Mouse (Mus musculus) gastrocnemius, postnatal 25 days (tissue): Measurements from ENCODE around the gene Sftpa1. TPM values are rescaled to one million over a fixed set of nuclear protein-coding genes. Genes with fewer than 3 reads are reported as not detected.

Source experiments
- DNase-seq: peaks from one replicate; pipeline ENCODE4 v3.0.0; 2022
- long read RNA-seq, 2 experiments: library from polyadenylated mRNA; stranded (forward); transcript quantifications; one replicate each; pipeline ENCODE4 v2.0.0; 2021
- total RNA-seq, 2 experiments: library from RNA; stranded (reverse); gene quantifications; 1 replicate in 1 of 2; 2 replicates in 1 of 2; pipeline ENCODE4 v1.2.3; 2021

Sftpa1 gene
- total RNA-seq, result not detected
- long read RNA-seq, experiment 1, result 0 reads
- long read RNA-seq, experiment 2, result 0 reads

DNA sequence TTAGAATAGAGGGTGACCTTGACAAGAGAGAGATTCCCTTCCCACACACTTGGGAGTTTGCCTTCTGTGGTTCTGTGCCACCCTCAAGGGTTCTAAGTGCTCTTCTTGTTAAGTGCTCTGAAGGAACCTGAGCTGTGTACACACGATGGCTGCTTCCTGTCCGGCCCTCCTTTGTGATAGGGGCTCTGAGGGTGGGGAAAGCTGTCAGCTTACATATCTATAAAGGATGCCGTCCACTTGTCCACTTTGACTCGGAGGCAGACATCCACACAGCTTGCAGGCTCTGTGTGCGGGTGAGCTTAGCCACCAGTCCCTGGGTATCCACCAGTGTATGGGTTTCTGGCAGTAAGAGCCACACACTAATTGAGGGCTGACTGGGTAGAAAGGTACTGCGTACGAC lies at the start of gene Sftpa1:
Gene Sftpa1, plus strand, starts transcription at position 243 of the 400 bp plus-strand sequence.
- no peak for DNase-seq

DNA sequence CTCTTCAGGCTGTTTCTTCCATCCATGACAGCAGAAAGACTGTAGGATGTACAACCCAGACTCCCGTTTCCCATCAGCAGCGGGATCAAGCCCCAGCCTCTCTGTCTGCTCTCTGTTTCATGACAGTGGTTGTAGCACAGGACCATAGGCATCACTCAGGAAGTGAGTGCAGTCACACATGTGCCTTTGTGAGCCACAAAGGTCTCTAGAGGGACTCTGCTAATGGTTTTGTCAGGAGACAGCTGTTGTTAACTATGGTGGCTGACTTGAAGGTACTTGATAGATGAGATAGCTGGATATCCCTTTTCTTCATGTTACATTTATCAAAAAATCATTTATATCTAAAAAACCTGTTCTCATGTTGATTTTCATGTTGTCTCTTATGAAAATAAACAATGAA lies 49.2 kb upstream of the Sftpa1 start:
- no peak for DNase-seq

DNA sequence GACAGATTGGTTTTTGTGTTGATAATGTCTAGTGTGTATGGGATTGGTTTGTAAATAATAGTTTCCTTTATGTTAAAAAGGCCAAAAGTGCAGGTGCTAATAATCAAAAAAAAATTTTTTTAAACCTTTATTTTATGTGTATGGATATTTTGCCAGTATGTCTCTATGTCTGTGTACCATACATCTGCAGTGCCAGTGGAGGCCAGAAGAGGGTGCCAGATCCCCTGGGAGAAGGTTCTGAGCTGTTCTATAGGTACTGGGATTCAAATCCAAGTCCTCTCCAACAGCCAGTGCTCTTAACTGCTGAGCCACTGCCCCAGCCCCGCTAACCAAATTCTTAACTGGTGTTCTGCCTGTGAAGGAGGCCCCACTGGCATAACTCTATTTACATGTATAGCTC lies 44.1 kb upstream of the Sftpa1 start:
- DNase-seq, result no peak

DNA sequence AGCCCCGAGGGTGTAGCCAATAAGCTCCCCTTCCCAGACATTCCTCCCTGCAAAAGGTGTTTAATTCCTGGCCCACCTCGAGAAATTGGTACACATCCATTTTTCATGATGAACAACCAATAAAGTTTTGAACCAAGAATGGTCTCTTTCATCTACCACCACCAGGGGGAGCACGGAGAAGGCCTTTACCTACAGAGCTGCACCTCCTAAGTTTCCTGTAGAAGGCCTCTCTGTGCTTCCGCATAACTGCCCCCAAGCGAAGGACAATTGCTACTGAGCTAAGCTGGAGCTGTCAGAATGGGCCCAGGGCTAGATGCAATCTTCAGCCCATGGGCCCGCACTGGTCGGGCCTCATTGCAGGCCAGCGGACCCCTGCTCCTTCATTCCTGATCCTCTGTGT lies 40.8 kb upstream of the Sftpa1 start:
- no peak for DNase-seq

DNA sequence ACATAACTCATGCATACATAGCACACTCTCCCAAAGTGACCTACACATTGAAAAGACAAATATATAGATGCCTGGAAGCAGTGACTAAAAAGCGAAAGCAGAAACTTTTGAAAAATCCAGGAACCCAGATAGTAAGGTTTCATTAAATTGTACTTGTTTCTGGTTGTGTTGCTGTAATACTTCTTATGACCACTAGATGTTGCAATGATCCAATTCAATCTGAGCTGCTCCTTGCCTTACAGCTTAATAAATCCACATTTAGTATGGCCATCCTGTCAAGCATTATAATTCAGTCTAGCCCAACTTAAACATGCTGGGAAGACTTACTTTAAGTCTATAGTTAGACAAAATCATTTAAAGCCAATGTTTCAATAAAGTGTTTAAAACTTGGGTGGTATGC lies 37.5 kb upstream of the Sftpa1 start:
- DNase-seq, result no peak

DNA sequence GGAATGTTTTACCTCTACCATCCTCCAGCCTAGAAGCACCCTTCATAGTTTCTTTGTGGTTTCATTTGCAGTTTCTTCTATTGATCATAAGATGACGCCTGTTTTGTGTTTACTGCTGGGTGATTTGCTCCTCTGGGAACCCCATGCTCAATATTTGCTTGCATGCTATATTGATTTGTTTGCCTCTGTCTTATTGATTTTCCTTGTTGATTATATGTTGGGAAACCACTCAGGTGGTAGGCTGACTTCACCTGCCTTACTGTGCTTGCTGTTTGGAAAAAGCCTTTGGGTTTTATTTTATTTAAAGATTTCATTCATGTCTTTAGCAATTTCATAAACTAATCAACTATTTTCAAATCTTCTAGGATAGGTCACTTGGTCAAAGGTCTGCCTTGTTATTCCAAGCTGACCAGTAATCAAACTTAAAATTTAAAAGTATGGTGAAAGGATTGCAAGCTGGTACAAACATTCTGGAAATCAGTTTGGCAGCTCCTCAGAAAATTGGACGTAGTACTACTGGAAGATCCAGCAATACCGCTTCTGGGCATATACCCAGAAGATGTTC lies 35.2 kb upstream of the Sftpa1 start:
- DNase-seq, result no peak

DNA sequence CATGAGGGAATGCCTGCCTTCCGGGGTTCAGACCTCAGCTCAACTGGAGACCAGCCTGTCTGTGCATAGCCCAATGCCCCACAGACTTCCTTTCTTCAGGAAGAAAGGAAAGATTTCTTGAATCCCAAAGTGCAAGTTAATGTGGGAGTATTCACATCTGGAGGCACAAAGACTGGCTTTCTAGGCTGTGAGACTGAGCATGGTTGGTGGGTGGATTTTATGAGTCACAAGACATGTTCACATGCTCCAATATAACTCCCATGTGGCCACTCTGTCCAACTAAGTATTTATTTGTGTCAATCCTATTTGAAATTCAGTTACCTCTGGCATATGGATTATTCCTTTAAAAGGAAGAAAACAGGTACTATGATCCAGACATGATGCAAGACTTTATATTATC lies 32.9 kb upstream of the Sftpa1 start:
- DNase-seq, result no peak

DNA sequence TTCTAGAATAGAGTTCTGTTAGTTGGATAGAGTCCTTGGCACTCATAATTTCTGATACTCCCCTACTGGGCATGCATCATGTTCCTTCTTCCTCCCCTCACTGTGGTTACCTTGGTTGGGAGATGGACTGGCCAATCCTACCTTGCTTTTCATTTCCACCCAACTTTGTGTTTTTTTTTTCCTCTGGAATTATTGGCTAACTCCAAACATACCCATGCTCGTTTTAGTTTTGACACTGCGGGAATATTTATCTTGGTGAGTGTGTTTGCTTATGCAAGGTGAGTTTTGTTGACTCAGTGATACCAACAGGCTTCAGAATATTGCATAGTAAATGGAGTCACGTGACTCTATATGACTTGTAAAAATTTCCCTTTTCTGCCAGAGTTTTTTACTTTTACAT lies 30.9 kb upstream of the Sftpa1 start:
- no peak for DNase-seq

DNA sequence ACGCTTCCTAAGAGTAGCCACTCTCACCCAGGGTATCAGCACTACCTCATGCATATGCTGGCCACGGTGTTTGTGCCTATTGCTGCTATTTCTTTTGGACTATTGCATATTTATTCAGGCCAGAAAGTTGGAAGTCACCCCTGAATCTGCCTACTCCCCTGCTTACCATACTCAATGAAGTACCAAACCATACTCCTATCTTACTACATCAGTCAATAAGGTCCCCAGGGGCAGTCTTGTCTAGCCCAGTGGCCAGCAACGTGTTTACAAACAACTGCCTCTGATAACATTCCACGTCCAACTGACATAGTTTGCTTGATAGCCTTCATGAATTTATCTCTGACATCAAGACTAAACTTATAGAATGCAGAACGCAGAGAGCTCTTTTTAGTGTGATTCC lies 30.3 kb upstream of the Sftpa1 start:
- no peak for DNase-seq

DNA sequence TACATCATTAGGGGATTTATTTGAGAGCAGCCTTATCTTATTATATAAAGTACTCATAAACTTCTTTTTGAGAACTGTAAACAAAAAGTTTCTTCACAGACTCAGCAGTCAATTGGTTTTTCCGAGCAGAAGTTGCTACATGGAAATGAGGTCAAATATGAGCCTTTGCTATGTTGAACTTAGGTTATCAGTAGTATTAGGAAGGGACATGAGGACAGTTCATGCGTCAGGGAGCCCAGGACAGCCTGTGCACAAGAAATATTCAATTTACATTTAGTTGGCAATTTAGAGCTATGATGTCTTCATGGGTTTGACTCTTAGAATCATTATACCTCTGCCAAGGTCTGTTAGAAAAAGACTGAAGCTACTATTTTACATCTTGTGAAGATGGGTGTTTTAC lies 29.3 kb upstream of the Sftpa1 start:
- DNase-seq, result no peak

DNA sequence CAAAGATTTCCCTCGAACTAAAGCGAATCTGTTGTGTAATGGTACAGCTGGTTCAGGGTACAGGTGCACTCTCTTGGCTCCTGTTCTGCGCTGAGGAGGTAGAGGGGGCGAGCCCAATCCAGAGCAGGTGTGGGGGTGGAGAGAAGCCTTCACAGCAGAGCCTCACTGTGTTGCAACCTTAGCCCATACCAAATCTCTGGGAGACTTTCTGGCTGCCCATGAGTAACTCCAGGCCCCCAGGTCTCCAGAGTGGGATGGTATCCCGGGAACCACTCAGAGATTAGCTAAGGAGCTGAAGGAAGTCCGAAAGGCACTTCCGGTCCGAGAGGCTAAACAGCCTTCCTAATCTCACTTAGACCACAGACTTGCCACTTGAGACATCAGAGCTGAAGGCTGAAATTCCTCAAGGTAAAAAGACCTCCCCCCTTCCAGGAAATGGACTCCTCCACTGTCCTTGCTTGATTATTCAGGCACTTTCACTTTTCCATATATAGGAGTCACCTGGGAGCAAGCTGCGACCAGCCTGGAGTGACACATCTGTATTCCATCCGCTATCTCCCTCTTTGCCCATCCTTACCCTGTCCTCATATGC lies 26.6 kb upstream of the Sftpa1 start, which contains the start of gene Mat1a:
Gene Mat1a, plus strand, starts transcription at position 183 of the 592 bp plus-strand sequence.
- DNase-seq, result no peak

DNA sequence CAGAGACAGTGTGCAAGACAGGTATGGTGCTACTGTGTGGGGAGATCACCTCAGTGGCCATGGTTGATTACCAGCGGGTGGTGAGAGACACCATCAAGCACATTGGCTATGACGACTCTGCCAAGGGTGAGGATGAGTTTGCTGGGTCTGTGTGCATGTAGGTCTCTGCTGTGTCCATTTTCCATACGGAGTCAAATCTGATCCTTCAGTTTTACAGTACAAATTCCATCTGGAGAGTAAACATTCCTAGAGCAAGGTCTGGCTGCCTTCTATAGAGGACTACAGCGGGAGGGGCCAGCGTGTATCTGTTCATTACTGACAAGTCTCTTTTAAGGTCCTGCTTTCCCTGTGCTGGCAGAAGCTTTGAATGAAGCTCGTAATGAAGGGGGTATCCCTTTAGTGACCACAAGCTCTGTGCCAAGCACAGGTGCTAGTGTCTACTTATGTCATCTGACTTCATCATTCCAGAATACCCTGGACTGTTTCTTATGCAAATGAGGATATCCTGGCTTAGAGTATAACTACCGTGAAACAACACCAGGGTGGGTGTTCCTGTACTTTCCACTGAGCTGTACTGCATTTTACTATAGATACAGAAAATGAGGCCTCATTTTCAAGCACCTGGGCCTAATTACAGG lies 20.4 kb upstream of the Sftpa1 start:
- no peak for DNase-seq

DNA sequence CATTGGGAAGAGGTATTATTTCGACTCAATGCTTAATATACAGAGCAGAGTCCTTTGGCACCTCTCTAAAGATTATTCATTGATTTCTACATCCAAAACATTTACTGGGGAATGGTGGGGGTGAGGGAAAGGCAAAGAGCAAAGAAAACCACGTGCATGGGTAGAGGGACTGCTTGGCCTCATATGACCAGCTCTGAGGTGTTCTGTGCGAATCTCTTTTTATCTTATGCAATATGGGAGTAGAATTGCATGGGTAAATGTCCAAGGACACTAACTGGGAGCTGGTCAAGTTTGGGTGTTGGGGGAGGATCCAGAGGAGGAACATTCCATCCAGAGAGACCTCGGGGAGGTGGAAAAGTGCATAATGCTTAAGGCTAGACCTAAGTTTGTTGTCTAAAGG lies 18.6 kb upstream of the Sftpa1 start:
- no peak for DNase-seq

DNA sequence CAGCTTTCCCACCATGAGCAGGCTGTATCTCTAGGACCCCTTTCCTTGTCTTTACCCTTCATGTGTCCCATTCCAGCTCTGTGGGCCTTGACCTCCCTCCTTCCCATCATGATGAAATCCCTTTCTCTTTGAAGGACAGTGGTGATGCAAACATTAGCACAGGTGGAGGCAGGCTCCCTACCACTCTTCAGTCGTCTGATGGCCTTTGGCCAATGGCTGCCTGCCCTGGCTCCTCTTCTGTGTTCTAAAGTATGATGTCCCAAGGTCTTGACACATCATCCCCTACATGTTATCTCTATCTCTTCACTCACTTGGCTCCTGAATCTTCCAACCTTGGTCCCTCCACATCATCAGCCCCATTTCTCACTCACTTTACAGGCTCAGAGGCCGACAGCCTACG lies 15.3 kb upstream of the Sftpa1 start:
- DNase-seq, result no peak

DNA sequence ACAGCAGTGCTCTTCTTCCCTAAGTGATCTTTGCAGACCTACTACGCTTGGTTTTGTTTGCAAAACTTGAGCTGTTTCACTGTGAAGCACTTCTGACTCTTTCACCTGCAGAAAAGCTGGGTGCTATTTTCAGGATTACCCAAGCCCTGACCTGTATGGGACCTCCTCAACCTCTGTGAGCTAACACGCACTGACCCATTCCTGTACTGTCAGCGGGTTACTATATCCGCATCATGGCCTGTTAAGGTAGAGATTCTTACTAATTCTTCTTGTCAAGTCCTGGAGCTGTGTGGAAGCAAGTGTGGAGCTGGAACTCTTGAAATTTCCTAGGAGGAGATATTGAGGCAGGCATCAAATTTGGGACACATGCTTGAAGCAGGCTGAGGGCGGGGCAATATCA lies 6.9 kb upstream of the Sftpa1 start:
- no peak for DNase-seq

DNA sequence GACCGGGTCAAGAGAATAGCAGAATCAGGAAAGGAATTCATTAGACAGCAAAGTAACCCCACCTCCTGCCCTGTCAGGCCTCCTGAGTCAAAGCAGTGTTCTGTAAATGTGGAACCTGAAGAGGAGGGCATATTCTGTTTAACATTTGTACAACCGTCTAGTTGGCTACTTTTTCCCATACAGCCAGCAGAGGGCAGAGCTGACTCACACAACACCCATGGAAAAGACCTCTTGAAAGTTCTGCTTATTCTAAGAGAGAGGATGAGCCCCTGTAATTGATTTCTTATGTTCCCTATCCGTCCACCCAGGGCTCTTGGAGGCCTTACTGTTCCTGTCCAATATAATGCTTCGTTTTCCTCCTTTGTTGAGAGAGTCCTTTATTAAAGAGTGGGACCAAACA lies 3.6 kb upstream of the Sftpa1 start:
- DNase-seq, result no peak

DNA sequence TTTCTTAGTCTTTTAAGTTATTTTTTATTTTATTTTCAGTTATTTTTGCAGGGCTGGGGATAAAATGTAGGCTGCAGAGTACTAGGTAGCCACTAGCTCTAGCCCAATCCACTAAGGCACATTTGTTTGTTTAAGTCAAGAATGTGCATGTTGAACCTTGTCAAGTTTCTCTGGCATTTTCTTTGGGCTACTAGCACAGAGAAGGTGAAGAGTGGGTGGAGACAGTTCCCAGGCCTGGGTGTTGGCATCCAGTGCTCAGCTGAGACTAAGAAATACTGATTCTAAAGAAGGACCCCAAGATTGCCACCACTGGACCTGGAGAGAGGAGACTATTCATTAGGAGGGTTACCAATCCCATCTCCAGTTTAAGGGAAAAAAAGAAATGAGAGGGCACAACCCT lies 5.4 kb downstream of the Sftpa1 start:
- no peak for DNase-seq

DNA sequence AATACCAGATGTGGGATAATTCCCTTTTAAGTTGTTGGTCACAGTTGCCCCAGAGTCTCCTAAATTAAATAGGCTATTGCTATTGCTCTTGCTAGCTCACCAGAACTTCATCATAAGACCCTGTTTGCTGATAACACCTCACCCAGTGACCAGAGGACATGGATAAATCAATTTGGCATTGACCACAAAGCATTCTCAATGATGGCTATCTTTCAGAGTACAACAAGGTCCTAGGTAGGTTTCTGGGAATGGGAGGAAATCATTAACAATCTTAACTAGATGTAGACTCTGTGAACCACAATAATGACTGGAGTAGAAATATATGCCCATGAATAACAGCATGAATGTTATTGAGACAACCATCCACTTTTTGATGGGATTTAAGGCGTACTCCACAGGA lies 9.1 kb downstream of the Sftpa1 start:
- no peak for DNase-seq

DNA sequence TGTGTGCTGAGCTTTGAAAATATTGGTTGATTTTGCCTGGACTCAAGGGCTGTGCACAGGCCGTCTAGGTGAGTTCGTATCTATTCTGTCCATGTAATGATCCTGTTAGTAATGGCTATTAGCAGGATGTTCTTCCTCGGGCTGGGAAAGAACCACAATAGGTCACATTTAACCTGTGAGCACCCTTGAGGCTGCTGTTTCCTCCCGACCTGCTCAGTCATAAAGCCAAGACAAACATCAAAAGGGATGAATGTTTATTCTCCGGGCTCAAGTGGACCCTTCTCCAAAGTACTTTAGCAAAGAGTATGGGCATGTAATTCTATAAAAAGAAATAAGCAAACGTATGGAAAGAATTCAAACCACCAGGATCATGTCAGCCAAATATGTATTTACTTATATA lies 14.5 kb downstream of the Sftpa1 start:
- DNase-seq, result no peak

DNA sequence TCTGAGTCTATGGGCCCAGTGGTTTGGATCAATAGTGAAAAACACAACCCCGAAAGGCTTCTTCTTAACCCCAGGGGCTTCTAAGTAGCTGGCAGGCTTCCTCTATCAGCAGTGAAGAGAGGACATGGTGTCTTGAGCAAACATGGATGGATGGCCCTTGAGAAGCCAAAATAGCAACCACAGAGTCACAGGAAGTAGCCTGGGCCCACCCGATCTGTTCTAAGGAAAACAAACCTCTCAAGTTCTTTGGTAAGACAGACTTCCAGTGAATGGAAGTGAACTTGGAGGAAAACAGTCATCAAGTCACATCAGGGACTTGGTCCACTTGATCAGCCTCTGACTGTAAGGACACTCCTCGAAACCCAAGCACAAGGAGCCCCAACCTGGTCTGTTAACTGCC lies 15.3 kb downstream of the Sftpa1 start:
- DNase-seq, result no peak

DNA sequence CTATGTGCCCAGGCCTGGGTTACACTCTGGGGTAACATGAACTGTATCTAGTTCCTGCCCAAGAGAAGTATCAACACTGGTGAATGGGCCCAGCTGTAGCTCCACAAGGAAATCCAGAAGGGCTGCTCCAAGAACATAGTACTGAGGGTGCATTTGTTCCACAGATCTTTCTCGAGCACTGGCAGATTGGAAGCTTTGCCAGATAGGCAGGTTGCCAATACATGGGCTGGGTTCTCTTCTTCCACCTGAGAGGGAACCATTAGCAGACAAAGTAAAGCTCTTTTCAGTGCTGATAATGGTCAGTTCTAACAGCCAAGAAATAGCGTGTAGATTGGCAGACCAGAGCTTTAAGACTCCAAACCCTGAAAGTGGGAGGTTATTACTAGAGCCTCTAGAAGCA lies 15.8 kb downstream of the Sftpa1 start:
- no peak for DNase-seq

DNA sequence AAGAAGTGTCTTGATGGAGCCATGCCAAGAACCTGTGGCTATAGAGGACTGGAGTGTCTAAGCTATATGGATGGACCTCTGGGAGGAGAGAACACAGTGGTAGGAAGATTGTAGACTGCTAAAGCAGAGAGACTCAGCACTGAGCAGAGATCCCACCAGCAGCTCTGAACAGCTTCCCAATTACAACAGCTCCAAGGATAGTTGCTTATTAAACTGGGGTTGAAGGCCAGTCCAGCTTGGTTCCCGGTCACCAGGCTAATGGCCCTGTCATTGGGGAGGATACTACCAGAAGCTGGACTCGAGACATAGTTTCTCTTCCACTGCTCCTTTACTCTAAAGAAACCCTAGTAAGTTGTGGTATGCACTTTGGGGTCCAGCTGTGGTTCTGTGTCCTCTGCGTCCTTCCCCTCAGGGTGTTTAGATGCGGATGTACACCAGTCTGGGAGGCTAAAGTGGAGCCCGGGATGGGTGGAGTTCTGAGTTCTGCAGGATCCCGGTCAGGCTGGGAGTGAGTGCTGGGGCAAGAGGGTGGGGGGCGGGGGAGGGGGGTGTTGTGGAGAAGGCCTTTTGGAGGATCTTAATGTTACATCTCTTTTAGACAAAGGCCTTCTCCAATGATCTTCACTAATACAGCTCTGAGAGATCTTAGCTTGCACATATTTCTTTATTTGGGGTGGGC lies 19.8 kb downstream of the Sftpa1 start, which contains the start of gene Mbl1:
Gene Mbl1, plus strand, starts transcription at position 239 of the 679 bp plus-strand sequence.
- DNase-seq, result no peak

DNA sequence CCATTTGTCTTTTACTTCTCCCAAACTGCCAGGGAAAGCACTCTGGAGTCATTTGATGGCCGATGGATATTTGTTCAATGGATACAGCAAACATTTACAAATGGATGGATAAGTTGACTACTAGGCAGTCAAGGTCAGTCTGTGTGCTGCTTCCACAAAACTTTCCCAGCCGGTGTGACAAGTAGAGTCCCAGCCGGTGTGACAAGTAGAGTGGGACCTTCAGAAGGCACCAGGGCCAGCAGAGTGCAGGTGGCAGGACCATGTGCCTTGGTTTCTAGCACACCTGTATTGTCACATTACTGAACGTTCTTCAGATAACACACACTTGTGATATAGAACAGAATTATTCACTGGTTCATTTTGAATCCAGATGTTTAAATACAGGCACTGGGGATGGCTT lies 28.5 kb downstream of the Sftpa1 start:
- DNase-seq, result no peak
